Mouse (Mus musculus) midbrain, embryonic 10.5 days (tissue): ENCODE measurements around the gene Hmcn1. TPM values are rescaled to one million over a fixed set of nuclear protein-coding genes. Genes with fewer than 3 reads are reported as not detected.
A peak's percentile ranks its signal among the peaks of the same experiment; 100 is the strongest.

Experiments used
- DNase-seq: peaks from one replicate; pipeline ENCODE4 v3.0.0-alpha.2; 2017; ENCODE audit warnings: low spot score
- H3K27ac ChIP-seq: fragments of 300-500 bp; sonication (generic); replicated peaks from 2 replicates; pipeline ENCODE4 v1.5.1; 2016; ENCODE audit warnings: mild to moderate bottlenecking
- H3K27me3 ChIP-seq: fragments of 300-500 bp; sonication (generic); 2 replicates; pipeline ENCODE4 v1.6.1; 2016; ENCODE audit warnings: low read depth, mild to moderate bottlenecking; ENCODE audit not compliant: poor library complexity, severe bottlenecking
- H3K36me3 ChIP-seq: fragments of 300-500 bp; sonication (generic); 2 replicates; pipeline ENCODE4 v1.6.1; 2016; ENCODE audit warnings: mild to moderate bottlenecking, moderate library complexity
- H3K4me1 ChIP-seq: fragments of 300-500 bp; sonication (generic); 2 replicates; pipeline ENCODE4 v1.6.1; 2016
- H3K4me3 ChIP-seq: fragments of 300-500 bp; sonication (generic); 2 replicates; pipeline ENCODE4 v1.5.1; 2016; ENCODE audit warnings: mild to moderate bottlenecking, moderate library complexity
- H3K9me3 ChIP-seq: fragments of 300-500 bp; sonication (generic); replicated peaks from 2 replicates; pipeline ENCODE4 v1.6.1; 2016; ENCODE audit warnings: mild to moderate bottlenecking
- WGBS: fragments of 180-500 bp; shearing (Covaris S2); methylation state at CpG from one replicate; pipeline ENCODE4 v1.1.7; 2016; 5-methylcytosine and 5-hydroxymethylcytosine counted together
- polyA plus RNA-seq: library from polyadenylated mRNA; unstranded; fragments of >200 nt; fragmentation: Nextera tagmentation; extraction: Ambion mirVana; gene quantifications from 2 replicates; pipeline ENCODE4 v1.2.1, GENCODE M21; 2016

Gene Hmcn1
- polyA plus RNA-seq, 1 experiment from 2014 or later: 4.8 TPM

- H3K27me3 ChIP-seq: no peaks in the 10 kb centered on the region
- no peaks in the 10 kb centered on the region for H3K4me1 ChIP-seq
- WGBS: 91% methylated on average over 6 of the region's 6 CpGs
- no peak overlapping the region for H3K4me3 ChIP-seq
- H3K36me3 ChIP-seq: no peaks in the 10 kb centered on the region
- no peaks in the 10 kb centered on the region for H3K9me3 ChIP-seq
- DNase-seq: no peak
- H3K27ac ChIP-seq: no peak overlapping the region
Observed at GRCm38 (mm10) chr1:150984092-150984503, 9.1 kb downstream of the Hmcn1 start.

- Histone ChIP-seq H3K9me3 (no peaks in the 10 kb centered on the region), H3K4me3 (no peak overlapping the region), H3K4me1 (no peaks in the 10 kb centered on the region), H3K27ac (no peak overlapping the region), H3K36me3 (no peaks in the 10 kb centered on the region), H3K27me3 (no peaks in the 10 kb centered on the region)
- DNase-seq: no peak
- WGBS: 88% methylated on average over 3 of the region's 3 CpGs
Observed at GRCm38 (mm10) chr1:150978651-150979050, 14.6 kb downstream of the Hmcn1 start.

GRCm38 (mm10) chr1:150976263-150976662 is 17.0 kb downstream of the Hmcn1 start:
- H3K9me3 ChIP-seq: no peaks in the 10 kb centered on the region
- H3K4me1 ChIP-seq: no peaks in the 10 kb centered on the region
- H3K27me3 ChIP-seq: no peaks in the 10 kb centered on the region
- no peaks in the 10 kb centered on the region for H3K36me3 ChIP-seq
- no peak overlapping the region for H3K4me3 ChIP-seq
- WGBS: 66% methylated on average over 2 of the region's 2 CpGs
- no peak overlapping the region for H3K27ac ChIP-seq
- no peak for DNase-seq

GRCm38 (mm10) chr1:150959486-150960074 is 33.7 kb downstream of the Hmcn1 start:
- WGBS: 89% methylated on average over 5 of the region's 5 CpGs

GRCm38 (mm10) chr1:150951004-150951403 is 42.2 kb downstream of the Hmcn1 start:
- peaks cover 4% of the 10 kb centered on the region; the same call in 1 of the 2 replicates for H3K4me1 ChIP-seq
- H3K27ac ChIP-seq: no peak overlapping the region
- H3K36me3 ChIP-seq: no peaks in the 10 kb centered on the region
- no peak overlapping the region for H3K4me3 ChIP-seq
- WGBS: 89% methylated on average over 5 of the region's 5 CpGs
- H3K27me3 ChIP-seq: no peaks in the 10 kb centered on the region
- no peak for DNase-seq
- no peaks in the 10 kb centered on the region for H3K9me3 ChIP-seq

More at GRCm38 (mm10) chr1:150959486-150960074, 33.7 kb downstream of the Hmcn1 start:
- no peaks in the 10 kb centered on the region for H3K9me3 ChIP-seq
- no peak overlapping the region for H3K27ac ChIP-seq
- no peak for DNase-seq
- no peaks in the 10 kb centered on the region for H3K36me3 ChIP-seq
- no peak overlapping the region for H3K4me3 ChIP-seq
- no peaks in the 10 kb centered on the region for H3K27me3 ChIP-seq
- H3K4me1 ChIP-seq: no peaks in the 10 kb centered on the region

- no peak overlapping the region for H3K4me3 ChIP-seq
- no peaks in the 10 kb centered on the region for H3K27me3 ChIP-seq
- no peaks in the 10 kb centered on the region for H3K9me3 ChIP-seq
- peaks cover 4% of the 10 kb centered on the region; the same call in 1 of the 2 replicates for H3K4me1 ChIP-seq
- whole genome bisulfite sequencing: 37% methylated on average over 3 of the region's 3 CpGs
- no peak for DNase-seq
- H3K36me3 ChIP-seq: no peaks in the 10 kb centered on the region
- H3K27ac ChIP-seq: no peak overlapping the region
Observed at GRCm38 (mm10) chr1:150950046-150950445, 43.2 kb downstream of the Hmcn1 start.

GRCm38 (mm10) chr1:150948911-150949310 is 44.3 kb downstream of the Hmcn1 start:
- no peak for DNase-seq
- no peak overlapping the region for H3K27ac ChIP-seq
- WGBS: 62% methylated on average over 2 of the region's 2 CpGs
- H3K27me3 ChIP-seq: no peaks in the 10 kb centered on the region
- peaks cover 4% of the 10 kb centered on the region; the same call in 1 of the 2 replicates for H3K4me1 ChIP-seq
- H3K9me3 ChIP-seq: no peaks in the 10 kb centered on the region
- no peak overlapping the region for H3K4me3 ChIP-seq
- no peaks in the 10 kb centered on the region for H3K36me3 ChIP-seq

- H3K36me3 ChIP-seq: no peaks in the 10 kb centered on the region
- H3K4me3 ChIP-seq: no peak overlapping the region
- no peaks in the 10 kb centered on the region for H3K4me1 ChIP-seq
- H3K27ac ChIP-seq: no peak overlapping the region
- H3K27me3 ChIP-seq: no peaks in the 10 kb centered on the region
- no peaks in the 10 kb centered on the region for H3K9me3 ChIP-seq
- 50% methylated on average over 2 of the region's 2 CpGs for WGBS
- no peak for DNase-seq
Observed at GRCm38 (mm10) chr1:150943601-150944000, 49.6 kb downstream of the Hmcn1 start.

GRCm38 (mm10) chr1:150942143-150942542 is 51.1 kb downstream of the Hmcn1 start:
- no peak for DNase-seq
- Histone ChIP-seq H3K36me3 (no peaks in the 10 kb centered on the region), H3K9me3 (no peaks in the 10 kb centered on the region), H3K27me3 (no peaks in the 10 kb centered on the region), H3K4me3 (no peak overlapping the region), H3K27ac (no peak overlapping the region), H3K4me1 (no peaks in the 10 kb centered on the region)
- WGBS: 79% methylated on average over 2 of the region's 2 CpGs

- H3K27me3 ChIP-seq: no peaks in the 10 kb centered on the region
- H3K36me3 ChIP-seq: no peaks in the 10 kb centered on the region
- H3K27ac ChIP-seq: no peak overlapping the region
- H3K4me3 ChIP-seq: no peak overlapping the region
- DNase-seq: no peak
- no peaks in the 10 kb centered on the region for H3K4me1 ChIP-seq
- 77% methylated on average over 4 of the region's 4 CpGs for WGBS
- no peaks in the 10 kb centered on the region for H3K9me3 ChIP-seq
Observed at GRCm38 (mm10) chr1:150936821-150937220, 56.4 kb downstream of the Hmcn1 start.

GRCm38 (mm10) chr1:150933616-150934015 is 59.6 kb downstream of the Hmcn1 start:
- Histone ChIP-seq H3K36me3 (no peaks in the 10 kb centered on the region), H3K27ac (no peak overlapping the region), H3K27me3 (no peaks in the 10 kb centered on the region), H3K4me1 (no peaks in the 10 kb centered on the region), H3K4me3 (no peak overlapping the region), H3K9me3 (no peaks in the 10 kb centered on the region)
- DNase-seq: no peak
- 54% methylated on average over 9 of the region's 9 CpGs for whole genome bisulfite sequencing

GRCm38 (mm10) chr1:150920860-150921259 is 72.4 kb downstream of the Hmcn1 start:
- Histone ChIP-seq H3K9me3 (no peaks in the 10 kb centered on the region), H3K27me3 (no peaks in the 10 kb centered on the region), H3K36me3 (no peaks in the 10 kb centered on the region), H3K27ac (no peak overlapping the region), H3K4me3 (no peak overlapping the region), H3K4me1 (no peaks in the 10 kb centered on the region)
- DNase-seq: no peak
- 91% methylated on average over 9 of the region's 9 CpGs for WGBS

- DNase-seq: peak; percentile 22
- WGBS: 56% methylated on average over 6 of the region's 6 CpGs
- Histone ChIP-seq H3K36me3 (no peaks in the 10 kb centered on the region), H3K9me3 (no peaks in the 10 kb centered on the region), H3K27ac (no peak overlapping the region), H3K27me3 (no peaks in the 10 kb centered on the region), H3K4me1 (no peaks in the 10 kb centered on the region), H3K4me3 (no peak overlapping the region)
Observed at GRCm38 (mm10) chr1:150920276-150920675, 73.0 kb downstream of the Hmcn1 start.

- 89% methylated on average over 2 of the region's 2 CpGs for WGBS
- H3K4me1 ChIP-seq: no peaks in the 10 kb centered on the region
- H3K9me3 ChIP-seq: no peaks in the 10 kb centered on the region
- H3K27me3 ChIP-seq: no peaks in the 10 kb centered on the region
- H3K27ac ChIP-seq: no peak overlapping the region
- no peak for DNase-seq
- H3K4me3 ChIP-seq: no peak overlapping the region
- no peaks in the 10 kb centered on the region for H3K36me3 ChIP-seq
Observed at GRCm38 (mm10) chr1:150914936-150915335, 78.3 kb downstream of the Hmcn1 start.
